Mouse (Mus musculus) right cerebral cortex, adult 2 months (tissue): ENCODE measurements around the gene Trim2.

ENCODE experiments used
- DNase-seq, 2 experiments: peaks; one replicate each; pipeline ENCODE4 v3.0.0; 2021 to 2022; ENCODE audit warnings: low spot score in 2 of 2

Gene Trim2

DNA sequence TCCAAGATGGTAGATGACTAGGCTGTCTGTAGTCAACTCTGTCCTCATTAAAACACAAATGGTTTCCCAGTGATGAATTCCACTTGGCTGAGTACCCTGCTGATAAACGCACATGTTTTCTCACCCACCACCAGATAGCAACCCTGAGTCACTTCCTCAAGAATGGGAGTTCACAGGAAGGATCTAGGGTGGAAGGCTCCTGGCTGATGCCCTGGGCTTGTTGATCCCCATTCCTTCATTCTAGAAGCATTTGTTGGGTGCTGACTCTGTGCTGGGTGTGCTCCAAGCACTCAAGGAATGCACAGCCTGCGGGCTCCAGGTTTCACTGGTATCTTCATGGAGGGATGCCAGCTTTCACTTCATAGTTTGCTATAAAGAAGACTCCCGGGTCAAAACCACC is 12.8 kb upstream of the Trim2 start:
- DNase-seq: no peak

DNA sequence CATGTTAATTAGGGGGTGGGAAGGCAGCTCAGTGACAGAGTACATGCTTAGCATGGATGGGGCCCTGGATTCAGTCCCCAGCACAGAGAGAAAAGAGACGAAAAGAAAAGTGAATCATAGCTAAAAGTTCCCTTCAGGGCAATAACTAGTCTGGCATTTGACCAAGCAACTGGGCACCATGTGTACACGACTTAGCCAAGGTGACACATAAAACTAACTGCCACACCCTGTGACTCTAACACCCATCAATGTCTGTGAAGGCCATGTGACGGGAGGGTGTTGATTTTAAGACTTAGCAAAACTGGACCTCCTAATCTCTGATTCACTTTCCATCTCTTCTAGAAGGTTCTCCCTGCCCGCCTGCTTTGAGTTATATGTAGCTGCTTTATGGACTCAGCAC is 12.2 kb upstream of the Trim2 start:
- DNase-seq: no peak

- peak; percentile 61 to 75 for DNase-seq
These were observed 8.0 kb upstream of the Trim2 start for GRCm38 (mm10) chr3:84314651-84315191.

DNA sequence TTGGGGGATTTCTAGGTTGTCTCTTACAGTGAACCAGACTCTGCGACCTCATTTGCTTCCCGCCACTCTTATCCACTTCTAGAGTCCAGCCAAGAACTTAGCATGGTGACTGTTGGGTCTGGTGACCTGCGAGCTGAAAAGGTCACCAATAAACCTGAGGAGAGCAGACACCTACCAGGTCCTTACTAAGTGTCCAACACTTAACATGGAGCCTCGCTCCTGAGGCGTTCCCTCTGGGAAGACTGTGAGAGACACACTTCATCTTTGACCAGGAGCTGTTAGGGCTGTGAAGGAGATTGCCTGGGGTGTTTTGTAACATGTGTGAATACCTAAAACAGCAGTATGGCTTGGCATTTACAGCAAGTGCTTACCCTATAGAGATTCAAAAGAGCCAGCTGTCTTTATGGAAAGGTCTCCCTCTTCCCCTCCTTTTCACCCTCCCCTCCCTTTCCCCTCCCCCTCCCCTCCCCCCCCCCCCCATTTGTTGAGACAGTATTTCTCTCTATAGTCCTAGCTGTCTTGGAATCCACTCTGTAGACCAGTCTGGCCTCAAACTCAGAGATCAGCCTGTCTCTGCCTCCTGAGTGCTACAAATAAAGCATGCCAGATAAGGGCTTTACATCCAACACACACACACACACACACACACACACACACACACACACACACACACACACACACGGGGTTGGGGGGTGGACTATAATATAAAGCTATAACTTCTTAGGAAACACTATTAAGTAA is 7.3 kb upstream of the Trim2 start:
- DNase-seq: no peak

DNA sequence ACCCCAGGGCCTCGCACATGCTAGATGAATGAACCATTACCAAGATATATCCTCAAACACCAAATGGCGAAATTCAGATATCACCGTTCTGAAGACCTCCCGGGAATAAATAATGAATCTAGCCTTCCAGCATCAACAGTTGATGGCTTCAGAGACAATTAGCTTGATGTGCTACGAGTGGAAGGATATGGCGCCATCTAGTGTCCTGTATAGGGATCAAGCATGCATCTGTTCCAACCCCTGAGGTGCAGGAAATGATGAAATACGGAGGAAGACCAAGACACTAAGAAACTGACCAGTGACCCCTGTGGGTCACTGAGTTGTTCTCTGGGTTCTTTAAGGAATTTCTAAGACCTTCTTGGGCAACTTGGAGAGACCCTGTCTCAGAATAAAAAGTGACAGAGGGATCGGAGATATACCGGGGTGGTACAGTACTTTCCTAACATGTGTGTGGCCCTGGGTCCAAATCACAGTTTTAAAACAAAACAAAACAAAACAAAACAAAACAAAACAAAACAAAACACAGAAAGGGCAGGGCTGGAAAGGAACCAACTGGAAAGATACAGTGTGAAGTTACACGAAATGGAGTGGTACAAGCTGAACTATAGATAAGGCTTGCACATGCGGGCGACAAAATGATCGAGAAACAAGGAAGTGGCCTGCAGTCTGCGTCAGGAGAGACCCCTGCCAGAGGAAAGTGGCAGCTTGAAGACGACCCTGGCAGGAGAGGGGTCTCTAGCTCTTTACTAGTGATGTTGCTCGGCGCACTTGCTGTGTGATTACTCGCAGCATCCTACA is 6.5 kb upstream of the Trim2 start:
- DNase-seq: peak; percentile 72 to 76

DNA sequence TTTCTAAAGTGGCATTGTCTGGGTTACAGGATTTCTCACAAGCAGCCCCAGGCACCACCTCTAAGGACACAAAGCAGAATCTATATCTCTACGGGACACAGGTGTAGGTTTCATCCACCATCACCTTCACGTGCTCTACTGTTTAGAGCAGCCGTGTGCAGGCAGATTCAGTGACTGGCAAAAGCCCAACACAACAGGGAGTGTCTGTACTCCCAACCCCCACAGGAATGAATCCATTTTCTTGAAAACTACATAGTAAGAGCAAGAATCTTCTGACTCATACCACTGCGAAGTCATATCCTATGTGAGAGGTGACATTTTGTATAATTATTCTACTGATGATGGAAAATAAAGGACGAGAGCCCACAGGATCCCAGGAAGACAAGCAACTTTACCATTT is 5.6 kb upstream of the Trim2 start:
- no peak for DNase-seq

GRCm38 (mm10) chr3:84307516-84307915 is 839 bp upstream of the Trim2 start:
- no peak for DNase-seq

- no peak for DNase-seq
These were observed 761 bp downstream of the Trim2 start for GRCm38 (mm10) chr3:84305722-84306510.

DNA sequence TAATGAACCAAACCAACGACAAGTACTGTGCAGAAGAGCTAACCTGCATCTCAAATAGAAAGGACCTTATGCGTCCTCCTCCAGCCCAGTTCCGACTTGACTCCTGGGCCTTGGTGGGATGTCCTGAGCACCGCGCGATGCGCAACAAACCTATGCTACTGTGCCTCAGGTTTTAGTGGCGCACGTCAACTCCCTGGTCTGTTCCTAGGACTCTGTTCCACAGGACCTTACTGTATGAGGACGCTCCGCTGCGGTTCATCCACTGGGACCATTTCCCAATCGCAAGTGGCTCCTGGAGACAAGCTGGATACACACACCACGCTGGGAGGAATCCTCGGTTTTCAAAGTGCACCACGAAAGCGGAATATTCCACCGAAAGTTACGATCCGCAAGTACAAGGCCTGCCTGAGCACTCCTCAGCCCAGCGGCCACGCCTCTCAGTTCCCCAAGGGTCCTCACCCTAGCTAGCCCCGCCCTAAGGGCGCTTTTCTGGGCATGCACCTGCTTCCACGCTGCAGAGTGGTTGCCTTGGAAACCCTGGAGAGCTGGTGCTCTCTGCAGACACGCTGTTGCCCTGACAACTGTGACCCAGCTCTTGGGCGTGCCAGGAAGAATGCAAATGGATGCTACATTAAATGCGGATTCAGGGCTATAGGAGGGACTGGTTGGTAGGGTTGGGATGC is 1.5 kb downstream of the Trim2 start:
- DNase-seq: peak; percentile 77 to 88

DNA sequence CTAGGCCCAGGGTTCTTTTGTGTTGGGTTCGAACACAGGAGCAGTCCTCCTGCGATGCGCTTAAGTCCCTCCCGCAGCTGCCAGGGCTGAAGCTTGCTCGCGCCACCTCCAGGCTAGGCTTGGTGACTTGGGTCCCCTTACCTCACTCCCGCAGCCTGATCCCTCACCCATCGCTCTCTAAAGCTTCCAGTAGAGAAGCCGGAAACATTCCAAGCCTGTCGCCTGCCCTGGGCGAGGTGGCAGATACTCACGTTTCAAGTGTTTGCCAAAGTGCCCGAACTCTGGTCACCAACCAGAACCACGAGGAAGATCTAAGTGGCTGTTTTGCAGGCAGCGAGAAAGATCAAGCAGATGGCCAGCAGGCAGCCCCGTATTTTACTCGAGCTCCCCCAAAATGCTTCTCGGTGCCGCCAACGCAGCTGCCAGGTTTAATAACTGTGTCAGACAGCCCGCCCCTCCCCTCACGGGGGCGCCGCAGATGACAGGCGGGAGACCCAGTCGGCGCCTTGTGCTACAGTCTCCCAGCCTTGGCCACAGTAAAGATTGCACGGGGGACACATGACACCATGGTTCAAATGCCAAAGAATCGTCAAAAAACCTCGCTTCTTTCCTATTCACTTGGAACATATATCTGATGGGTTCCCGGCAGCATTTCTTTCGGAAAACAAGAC is 2.2 kb downstream of the Trim2 start:
- peak; percentile 71 to 73 for DNase-seq

DNA sequence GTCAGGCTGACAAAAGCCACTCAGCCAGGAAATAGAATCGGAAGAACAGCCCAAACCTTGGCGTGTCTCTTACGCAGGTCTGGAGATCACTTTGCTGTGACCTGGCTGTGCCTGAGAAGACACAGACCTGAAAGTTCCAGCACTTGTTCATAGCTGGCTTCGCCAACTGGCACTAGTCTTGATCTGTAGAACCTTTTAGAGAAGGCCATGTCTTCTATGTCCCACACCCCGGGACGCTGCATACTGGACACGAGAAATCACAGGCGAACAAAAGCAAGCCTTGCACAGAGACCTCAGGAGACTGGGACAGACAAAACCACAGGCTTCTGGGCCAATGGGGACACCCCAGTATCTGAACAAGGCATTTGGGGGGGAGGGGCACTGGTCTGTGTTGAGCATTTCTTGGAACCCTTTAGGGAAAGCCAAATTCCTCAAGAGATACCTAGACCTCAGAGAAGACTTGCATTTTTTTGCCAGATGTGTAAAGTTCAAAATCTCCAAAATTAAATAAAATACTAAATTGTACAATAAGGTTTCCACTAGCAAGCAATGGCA is 3.2 kb downstream of the Trim2 start:
- DNase-seq: no peak

GRCm38 (mm10) chr3:84302273-84302672 is 4.4 kb downstream of the Trim2 start:
- peak; percentile 32 to 35 for DNase-seq

GRCm38 (mm10) chr3:84301674-84302073 is 5.0 kb downstream of the Trim2 start:
- no peak for DNase-seq

DNA sequence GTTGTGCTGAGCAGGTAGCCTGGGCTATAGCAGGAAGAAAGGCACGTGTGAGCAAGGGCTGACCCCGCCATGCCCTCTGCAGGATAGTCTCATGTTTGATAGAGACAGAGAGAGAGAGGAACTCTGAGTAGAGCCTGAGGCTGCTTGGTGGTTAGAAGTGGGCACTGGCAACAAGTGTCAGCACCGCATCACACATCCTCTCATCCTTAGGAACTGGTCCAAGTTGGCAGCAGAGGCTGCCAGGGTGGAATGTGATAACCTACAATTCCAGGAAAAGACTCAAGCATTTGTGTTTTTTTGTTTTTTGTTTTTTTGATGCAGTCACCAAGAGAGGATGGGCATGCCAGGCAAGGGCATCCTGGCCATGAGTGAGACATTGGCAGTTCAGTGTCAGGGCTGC is 8.5 kb downstream of the Trim2 start:
- DNase-seq: no peak

- no peak for DNase-seq
These were observed 10.0 kb downstream of the Trim2 start for GRCm38 (mm10) chr3:84296676-84297075.

- no peak for DNase-seq
These were observed 11.9 kb downstream of the Trim2 start for GRCm38 (mm10) chr3:84294734-84295133.

GRCm38 (mm10) chr3:84293666-84294595 is 12.7 kb downstream of the Trim2 start:
- DNase-seq: no peak

DNA sequence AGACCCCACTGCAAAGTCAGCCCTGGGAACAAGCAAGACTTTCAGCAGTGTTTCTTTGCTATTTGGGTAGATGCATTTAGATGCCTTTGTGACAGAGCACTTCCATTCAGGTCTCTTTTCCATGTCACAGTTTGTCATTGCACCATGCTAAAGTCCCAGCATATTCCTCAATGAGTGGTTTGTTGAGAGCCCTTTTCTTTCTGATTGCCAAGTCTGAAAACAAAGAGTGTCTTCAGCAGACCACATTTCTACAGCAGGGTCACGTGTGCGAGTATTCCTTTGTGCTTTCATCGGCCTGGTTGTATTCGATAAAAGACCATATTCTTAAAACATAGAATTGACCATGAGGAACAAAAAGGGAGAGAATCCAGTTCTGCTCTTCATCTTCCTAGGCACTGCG is 14.4 kb downstream of the Trim2 start:
- DNase-seq: no peak

DNA sequence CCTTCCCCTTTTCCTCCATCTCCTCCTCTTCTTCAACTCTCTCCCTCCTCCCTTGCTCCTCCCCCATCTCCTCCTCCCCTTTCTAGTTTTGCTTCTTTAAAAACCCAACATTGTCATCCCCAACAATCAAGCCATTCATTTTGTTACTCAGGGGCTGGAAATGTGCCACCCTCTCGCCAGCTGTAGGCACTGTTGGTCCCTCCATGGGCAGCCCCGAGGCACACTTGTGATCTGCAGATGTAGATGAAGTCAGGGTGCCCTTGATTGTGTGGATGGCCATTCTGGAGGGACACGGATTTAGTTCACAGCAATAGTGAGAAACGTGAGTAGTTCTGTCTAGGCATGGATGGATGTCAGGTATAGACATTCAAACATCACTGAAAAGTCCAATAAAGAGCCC is 17.7 kb downstream of the Trim2 start:
- DNase-seq: no peak

DNA sequence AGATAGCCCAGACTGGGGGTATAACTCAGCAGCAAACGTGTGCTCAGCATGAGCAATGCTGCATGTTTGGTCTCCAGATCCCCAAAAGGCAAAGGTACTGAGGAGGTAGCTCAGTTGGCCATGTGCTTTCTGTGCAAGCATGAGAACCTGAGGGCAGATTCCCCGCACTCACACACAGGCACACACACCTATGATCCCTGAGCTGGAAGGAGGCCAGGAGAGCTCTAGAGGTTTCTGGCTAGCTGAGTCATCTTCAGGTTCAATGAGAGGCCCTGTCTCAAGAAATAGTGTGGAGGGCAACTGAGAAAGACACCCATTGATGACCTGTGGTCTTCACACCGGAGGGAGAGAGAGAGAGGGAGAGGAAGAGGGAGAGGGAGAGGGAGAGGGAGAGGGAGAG is 19.4 kb downstream of the Trim2 start:
- DNase-seq: no peak
